Mouse (Mus musculus) kidney, postnatal 10 days (tissue): Measurements from ENCODE around the gene Mbd3l1.

Experiments used
- DNase-seq: peaks from one replicate; pipeline ENCODE4 v3.0.0; 2021; ENCODE audit warnings: mixed read lengths

Mbd3l1 gene

DNA sequence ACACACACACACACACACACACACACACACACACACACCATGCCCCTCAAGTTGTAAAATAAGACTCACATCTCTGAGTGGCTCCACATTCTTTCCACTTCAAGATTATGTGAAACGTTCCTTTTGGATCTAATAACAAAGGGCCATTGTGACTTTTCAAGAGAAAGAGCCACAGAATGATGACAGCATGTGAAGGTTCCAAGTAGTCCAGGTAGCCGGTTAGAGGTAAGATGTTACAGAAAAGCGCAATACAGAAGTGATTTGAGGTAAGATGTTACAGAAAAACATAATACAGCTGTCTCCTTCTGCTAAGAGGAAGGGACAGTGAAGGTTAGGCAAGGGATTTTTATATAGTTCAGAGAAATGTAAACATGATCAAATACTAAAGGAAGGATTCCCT, at the start of gene Mbd3l1, which contains the start of gene Zfp558:
Gene Mbd3l1 (plus strand): TSS at position 192 of the 400 bp plus-strand sequence.
Gene Zfp558 (minus strand): TSS at position 101 of the 400 bp plus-strand sequence.
- DNase-seq = no peak

DNA sequence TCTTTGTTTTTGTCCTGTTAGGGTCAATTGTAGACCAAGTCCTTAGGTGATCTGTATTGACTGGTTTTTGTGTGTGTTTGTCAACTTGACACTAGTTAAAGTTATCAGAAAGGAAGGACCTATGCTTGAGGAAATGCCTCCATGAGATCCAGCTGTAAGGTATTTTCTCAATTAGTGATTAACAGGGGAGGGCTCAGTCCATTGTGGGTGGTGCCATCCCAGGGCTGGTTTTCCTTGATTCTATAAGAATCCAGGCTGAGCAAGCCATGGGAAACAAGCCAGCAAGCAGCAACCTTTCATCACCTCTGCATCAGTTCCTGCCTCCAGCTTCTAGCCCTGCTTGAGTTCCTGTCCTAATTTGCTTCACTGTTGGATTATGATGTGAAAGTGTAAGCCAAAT, 47.8 kb upstream of the Mbd3l1 start, which contains the start of gene Mbd3l2:
Gene Mbd3l2 (plus strand): TSS at position 301 of the 400 bp plus-strand sequence.
- DNase-seq = no peak

DNA sequence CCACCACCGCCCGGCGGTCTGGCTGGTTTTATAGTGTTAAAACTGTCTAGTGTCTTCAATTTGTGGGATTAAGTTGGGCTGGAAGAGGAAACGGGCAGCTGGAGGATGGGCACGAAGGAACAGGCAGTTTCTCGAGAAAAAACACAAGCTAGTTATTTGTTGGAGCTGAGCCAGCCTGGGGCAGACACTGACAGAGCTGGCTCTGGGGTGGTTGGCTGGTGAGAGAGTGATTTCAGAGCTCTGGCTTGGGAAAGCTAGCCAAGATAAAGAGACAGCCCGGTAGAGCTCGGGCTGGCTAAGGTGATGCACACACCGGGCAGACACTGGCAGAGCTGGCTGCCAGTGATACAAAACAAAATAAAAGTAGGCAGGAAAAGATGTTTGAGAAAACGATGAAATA, 46.5 kb upstream of the Mbd3l1 start:
- no peak for DNase-seq

DNA sequence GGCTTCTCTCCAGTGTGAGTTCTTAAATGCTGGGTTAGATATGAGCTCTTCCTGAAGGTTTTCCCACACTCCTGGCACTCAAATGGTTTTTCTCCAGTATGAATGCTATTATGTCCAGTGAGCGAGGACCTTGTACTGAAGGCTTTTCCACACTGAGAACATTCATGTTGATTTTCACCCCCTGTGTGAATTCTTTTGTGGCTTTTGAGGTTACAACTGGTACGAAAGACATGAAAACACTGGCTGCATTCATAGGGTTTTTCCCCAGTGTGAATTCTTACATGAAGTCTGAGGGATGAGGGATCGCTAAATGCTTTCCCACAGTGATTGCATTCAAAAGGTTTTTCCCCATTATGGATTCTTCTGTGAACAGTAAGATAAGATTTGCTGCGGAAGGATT, 21.6 kb upstream of the Mbd3l1 start:
- DNase-seq = no peak

DNA sequence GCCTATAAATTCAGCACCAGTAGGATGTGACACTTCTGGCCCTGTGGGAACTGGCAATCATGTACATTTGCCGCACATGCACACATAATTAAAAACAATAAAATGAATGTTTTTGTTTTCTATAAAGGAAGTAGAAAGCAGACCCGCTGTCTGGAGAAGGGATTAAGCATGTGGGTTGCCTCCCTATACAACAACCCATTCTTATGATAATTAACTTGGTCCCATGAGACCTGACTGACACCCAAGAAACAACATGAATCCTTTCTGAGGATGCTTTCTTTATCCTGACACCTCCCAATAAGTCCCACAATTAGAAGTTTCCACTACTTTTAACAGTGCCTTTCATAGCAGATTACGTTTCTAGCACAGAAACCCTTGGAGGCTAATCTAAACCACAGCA, 10.8 kb upstream of the Mbd3l1 start:
- DNase-seq = no peak

DNA sequence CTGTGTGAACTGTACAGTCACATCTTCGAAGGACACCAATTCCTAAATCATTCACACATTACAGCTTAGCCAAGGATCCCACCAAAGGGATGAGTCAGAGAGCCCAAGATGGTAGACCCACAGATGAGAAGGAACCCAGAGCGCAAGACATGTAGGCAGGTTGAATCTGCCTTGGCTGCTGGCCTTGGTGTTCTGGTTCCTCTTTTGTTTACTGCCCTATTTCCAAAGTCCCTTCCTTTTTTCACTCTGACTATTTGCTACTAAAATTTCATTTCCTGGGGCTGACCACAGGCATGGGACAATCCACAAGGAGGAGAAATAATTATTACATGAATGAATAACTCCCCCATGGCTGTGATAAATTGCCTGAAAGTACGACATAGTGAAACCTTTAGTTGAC, 10.2 kb upstream of the Mbd3l1 start:
- DNase-seq = no peak

DNA sequence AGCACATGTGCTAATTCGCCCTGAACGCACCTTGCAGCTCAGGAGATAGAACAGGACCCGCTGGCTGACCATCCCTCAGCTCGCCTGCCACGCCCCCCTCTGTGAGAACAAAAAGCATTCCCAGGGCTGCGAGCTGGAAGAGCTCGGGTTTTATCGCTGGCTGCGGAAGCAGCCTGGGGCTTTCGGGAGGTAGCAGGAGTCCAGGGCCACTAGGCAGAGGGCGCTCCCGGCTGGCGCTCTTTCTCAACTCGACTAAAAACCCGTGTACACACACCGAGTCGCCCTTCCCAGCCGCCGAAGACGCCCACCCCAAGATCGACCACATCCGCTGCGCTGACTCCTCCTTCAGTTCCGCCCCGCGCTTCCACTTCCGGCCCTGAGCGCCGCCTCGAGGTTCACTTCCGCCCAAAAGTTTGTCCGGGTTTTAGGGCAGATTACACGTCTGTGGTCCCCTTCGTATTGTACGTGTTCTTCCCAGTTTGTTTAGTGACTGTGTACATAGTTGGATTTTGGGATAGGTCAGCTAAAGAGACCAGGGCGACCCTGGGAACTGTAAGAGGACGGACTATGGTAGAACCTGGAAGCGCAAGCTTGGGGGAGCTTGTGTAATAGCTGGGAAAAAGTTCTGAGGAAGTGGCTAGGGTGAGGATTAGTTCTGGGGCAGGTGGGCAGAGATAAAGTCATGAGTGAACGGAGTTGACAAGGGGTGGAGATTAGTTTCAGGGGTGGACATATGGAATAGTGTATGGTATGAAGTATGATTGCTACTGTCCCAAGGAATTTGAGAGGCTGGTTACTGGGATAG, 4.6 kb upstream of the Mbd3l1 start:
- peak; percentile 84 for DNase-seq

DNA sequence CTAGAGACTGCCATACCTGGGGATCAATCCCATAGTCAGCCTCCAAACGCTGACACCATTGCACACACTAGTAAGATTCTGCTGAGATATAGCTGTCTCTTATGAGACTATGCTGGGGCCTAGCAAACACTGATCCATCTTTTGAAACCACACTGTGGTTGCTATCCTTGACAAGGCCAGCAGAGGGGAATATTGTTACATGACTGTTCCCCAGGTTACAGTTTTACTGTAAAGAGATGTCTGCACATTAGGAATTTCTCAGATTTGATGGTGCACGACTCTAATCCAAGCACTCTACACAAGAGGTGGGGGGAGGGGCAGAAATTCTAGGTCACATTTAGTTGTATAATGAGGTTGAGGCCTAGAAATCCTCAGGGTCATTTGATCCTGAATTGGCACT, 29.9 kb downstream of the Mbd3l1 start:
- peak; percentile 9 for DNase-seq
